Mouse (Mus musculus) mature B cell (primary cell): Measurements from ENCODE around the gene Ggps1.

Experiments used
- in situ Hi-C: fragments of 300-500 bp; cut with MboI; formaldehyde crosslinking; loops from 2 replicates; pipeline ENCODE4 v1.14.3; 2019

Gene Ggps1

DNA sequence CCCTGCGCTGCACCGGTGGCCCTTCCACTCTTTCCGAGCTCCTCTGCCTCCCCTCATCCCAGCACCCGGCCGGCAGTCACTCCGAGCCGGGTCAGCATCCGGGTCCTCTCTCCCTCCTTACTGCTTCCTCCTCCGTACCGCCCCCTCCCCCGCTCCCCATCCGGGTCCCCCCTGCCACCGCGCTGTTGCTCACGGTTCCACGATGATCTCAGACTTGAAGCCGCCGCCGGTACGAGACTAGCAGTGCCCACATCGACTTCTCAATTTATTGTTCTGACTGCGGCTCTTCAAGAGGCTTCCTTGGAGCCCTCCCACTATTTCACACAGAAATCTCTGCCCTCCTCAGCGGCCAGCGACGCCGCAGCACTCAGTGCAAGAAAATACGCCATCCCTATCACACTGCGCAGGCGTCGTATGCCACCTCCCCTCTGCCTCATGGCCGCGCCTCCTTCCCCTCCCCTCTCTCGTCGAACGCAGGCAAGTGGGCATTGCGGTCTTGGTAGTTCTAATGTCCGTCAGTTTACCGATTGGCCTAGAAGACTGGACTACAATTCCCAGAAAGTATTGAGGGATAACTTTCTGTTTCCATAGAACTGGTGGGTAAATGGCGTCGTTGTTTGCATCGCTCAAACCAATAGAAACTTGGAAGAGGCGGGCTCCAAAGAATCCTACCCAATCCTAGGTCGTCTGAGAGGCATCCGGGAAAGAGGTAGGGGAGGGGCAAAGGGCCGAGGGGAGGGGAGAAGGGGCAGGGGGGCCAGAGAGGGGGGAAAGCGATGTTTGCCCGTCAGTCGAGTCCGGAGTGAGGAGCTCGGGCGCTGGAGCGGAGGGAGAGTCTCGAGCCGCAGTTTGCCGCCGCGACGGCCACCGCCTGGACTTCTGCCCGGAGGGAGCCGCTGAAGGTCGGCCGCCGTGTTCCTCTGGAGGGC, at the start of gene Ggps1, which contains the start of gene Arid4b:
TSS of gene Ggps1 (minus strand) at position 476 of the 929 bp plus-strand sequence.
TSS of gene Arid4b (plus strand) at position 220 of the 929 bp plus-strand sequence.
- in situ Hi-C loops = loop anchor here (25.0 kb wide), 1 partner anchor 549 kb away; the partner anchor contains the start of genes Mrpl32 and Psma2

GRCm38 (mm10) chr13:14111146-14111545, 47.9 kb upstream of the Ggps1 start:
- in situ Hi-C loops = no loop called here

- in situ Hi-C loops = no loop called here
These were observed 47.0 kb upstream of the Ggps1 start for GRCm38 (mm10) chr13:14110154-14110873.

- in situ Hi-C loops = no loop called here
These were observed 39.7 kb upstream of the Ggps1 start for GRCm38 (mm10) chr13:14103026-14103425.

- in situ Hi-C loops = no loop called here
These were observed 25.4 kb upstream of the Ggps1 start for GRCm38 (mm10) chr13:14088669-14089068.

DNA sequence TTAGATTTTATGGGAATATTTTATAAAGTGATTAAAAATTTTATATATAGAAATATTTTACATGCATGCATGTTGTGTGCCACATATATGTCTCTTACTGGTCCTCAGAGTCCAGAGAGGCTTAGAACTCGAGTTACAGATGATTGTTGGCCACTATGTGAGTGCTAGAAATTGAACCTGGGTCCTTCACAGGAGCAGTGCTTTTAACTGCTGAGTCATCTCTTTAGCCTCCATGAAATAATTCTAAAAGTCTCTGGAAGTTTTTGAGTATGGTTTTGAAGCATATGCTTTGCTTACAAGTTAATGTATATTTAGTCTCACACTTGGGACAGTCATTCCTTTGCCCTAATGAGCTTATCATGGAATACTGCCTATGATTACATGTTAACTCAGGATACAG, 12.0 kb upstream of the Ggps1 start:
- in situ Hi-C loops = no loop called here

DNA sequence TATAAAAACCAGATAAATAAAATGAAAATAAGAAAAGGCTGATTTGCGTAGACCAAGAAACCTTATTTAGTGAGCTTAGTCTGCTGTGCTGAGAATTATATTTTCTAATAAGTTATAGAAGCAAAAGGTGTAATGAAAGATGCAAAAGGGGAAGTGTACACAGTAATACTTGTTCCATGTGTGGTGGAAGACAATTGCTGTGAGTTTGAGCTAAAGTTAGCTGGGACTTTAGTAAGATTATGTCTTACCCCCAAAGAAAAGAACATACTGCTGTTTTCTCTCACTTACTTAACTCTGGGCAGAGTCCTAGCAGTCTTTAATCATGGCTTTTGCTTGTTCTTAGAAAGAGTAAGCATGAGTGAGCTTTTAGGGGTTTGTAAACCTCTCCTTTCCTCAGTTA, 11.1 kb upstream of the Ggps1 start:
- in situ Hi-C loops = loop anchor here (25.0 kb wide), 1 partner anchor 538 kb away; the partner anchor contains the start of genes Mrpl32 and Psma2

GRCm38 (mm10) chr13:14069291-14069690, 6.0 kb upstream of the Ggps1 start:
- in situ Hi-C loops = loop anchor here (25.0 kb wide), 1 partner anchor 543 kb away; the partner anchor contains the start of genes Mrpl32 and Psma2

- in situ Hi-C loops = loop anchor here (25.0 kb wide), 1 partner anchor 544 kb away; the partner anchor contains the start of genes Mrpl32 and Psma2
These were observed 4.7 kb upstream of the Ggps1 start for GRCm38 (mm10) chr13:14068035-14068434.

GRCm38 (mm10) chr13:14065701-14066100, 2.4 kb upstream of the Ggps1 start:
- in situ Hi-C loops = loop anchor here (25.0 kb wide), 1 partner anchor 547 kb away; the partner anchor contains the start of genes Mrpl32 and Psma2

DNA sequence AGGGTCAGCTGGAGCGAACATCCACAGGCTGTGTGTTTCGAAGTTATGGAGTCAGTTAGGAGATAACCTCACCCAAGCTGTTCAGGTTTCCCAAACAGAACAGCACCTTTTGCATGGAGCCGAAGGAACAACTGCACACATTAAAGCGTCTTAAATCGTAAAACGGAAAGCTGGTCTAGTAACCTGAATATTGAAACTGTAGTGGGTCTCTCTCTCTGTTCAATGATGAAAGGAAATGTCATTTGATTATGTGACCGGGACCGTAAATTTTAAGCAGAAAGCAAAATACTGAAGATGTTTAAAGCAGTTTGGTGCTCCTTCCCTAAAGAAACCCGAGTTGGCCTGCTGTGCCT, 1.7 kb upstream of the Ggps1 start:
- in situ Hi-C loops = loop anchor here (25.0 kb wide), 1 partner anchor 547 kb away; the partner anchor contains the start of genes Mrpl32 and Psma2

GRCm38 (mm10) chr13:14064341-14065027, 1.2 kb upstream of the Ggps1 start:
- in situ Hi-C loops = loop anchor here (25.0 kb wide), 1 partner anchor 548 kb away; the partner anchor contains the start of genes Mrpl32 and Psma2

- in situ Hi-C loops = loop anchor here (25.0 kb wide), 1 partner anchor 548 kb away; the partner anchor contains the start of genes Mrpl32 and Psma2
These were observed 619 bp upstream of the Ggps1 start for GRCm38 (mm10) chr13:14063942-14064271.

DNA sequence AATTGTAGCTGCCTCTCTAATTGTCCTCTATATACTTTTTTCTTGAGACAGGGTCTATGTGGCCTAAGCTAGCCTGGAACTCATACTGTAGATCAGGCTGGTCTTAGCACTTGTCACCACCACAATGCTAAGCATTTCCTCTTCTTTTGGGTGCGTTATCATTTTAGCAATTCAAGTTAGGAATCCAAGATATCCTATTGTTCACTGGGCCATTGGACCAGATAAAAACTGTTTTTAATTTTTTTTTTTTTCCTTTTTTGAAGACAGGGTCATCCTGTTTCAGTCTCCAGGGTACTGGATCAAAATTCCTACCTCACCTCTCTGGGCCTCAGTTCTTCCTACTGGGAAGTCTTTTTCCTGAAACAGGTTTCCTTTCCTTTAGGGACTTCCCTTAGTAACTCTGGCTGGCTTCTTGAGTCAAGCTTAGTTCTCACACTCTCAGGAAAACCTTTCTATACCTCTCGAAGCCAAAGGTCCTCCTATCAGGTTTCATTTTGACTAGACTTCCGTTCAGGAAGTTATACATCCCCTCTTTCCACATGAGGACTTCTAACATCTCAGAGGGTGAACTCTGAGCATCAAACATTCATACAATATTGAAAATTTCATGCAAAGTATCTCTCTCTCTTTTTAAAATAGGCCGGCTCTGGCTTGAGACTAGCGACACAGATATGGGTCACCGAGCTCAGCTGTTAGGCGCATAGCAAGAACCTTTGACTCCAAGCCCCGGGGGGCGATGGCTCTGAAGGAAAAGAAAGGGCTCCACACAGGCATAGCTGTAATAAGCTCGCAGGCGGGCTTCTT, 877 bp downstream of the Ggps1 start:
- in situ Hi-C loops = loop anchor here (25.0 kb wide), 1 partner anchor 550 kb away; the partner anchor contains the start of genes Mrpl32 and Psma2

- in situ Hi-C loops = loop anchor here (25.0 kb wide), 1 partner anchor 553 kb away; the partner anchor contains the start of genes Mrpl32 and Psma2
These were observed 3.7 kb downstream of the Ggps1 start for GRCm38 (mm10) chr13:14059582-14059981.

DNA sequence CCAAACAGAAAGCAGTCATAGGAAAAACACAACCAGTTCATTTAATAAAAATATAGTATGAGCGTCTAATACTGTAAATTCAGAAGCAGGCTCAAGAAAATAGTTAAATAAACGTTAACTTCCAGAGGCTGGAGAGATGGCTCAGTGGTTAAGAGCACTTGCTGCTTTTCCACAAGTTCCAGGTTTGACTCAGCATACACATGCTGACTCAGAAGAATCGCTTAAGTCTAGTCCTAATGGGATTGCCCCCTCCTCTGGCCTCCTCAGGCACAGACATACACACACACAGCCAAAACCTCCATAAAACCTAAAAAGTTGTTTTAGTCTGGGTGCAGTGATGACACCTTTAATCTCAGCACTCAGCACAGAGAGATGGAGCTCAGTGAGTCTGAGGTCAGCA, 6.5 kb downstream of the Ggps1 start:
- in situ Hi-C loops = loop anchor here (25.0 kb wide), 1 partner anchor 556 kb away; the partner anchor contains the start of genes Mrpl32 and Psma2

- in situ Hi-C loops = loop anchor here (25.0 kb wide), 1 partner anchor 562 kb away; the partner anchor contains the start of genes Mrpl32 and Psma2
These were observed 13.4 kb downstream of the Ggps1 start for GRCm38 (mm10) chr13:14049878-14050277.

GRCm38 (mm10) chr13:14044521-14044920, 18.8 kb downstream of the Ggps1 start:
- in situ Hi-C loops = no loop called here

- in situ Hi-C loops = no loop called here
These were observed 19.4 kb downstream of the Ggps1 start for GRCm38 (mm10) chr13:14043851-14044250.

DNA sequence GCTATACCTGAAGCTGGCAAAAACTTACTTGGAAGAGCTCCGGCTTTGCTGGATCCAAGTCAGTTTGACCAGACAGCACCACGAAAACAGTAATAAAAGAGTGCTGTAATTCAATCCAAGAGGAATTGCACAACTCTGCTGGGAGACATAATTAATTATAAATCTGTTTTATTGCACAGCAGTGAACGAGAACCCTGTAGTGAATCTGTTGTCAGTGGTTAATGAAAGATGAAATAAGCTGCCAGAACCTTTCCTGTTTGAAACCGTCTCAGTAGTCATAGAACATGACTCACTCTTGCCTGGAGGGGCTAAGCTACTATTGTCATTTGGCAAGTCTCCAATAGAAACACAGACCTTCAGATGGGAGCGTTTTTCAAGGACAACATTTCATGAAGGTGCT, 23.1 kb downstream of the Ggps1 start:
- in situ Hi-C loops = no loop called here
